Mouse (Mus musculus) olfactory bulb, adult 2 months (tissue): ENCODE measurements around the gene Wdr13. TPM values are rescaled to one million over a fixed set of nuclear protein-coding genes. Genes with fewer than 3 reads are reported as not detected.

Experiments used
- H3K27ac ChIP-seq: fragments of 200-500 bp; 2 replicates; pipeline ENCODE4 v1.5.1; 2012; ENCODE audit warnings: low read depth, low read length; ENCODE audit not compliant: insufficient read depth
- H3K4me1 ChIP-seq: fragments of 200-500 bp; 2 replicates; pipeline ENCODE4 v1.6.1; 2012; ENCODE audit warnings: low read length; ENCODE audit not compliant: control insufficient read depth, insufficient read depth
- H3K4me3 ChIP-seq: fragments of 200-500 bp; 2 replicates; pipeline ENCODE4 v1.5.1; 2012; ENCODE audit warnings: mild to moderate bottlenecking, low read depth, low read length, moderate library complexity; ENCODE audit not compliant: insufficient read depth
- CTCF ChIP-seq: fragments of 200-500 bp; IDR thresholded peaks from 2 replicates; pipeline ENCODE4 v1.5.1; 2012; ENCODE audit warnings: low read depth, mild to moderate bottlenecking, low read length, moderate library complexity; ENCODE audit not compliant: insufficient read depth
- POLR2A ChIP-seq: fragments of 200-500 bp; IDR thresholded peaks from 2 replicates; pipeline ENCODE4 v1.6.1; 2012; ENCODE audit warnings: mild to moderate bottlenecking, low read depth, low read length, moderate library complexity; ENCODE audit not compliant: insufficient read depth
- WGBS: fragments of 180-500 bp; shearing (Covaris S2); methylation state at CpG from one replicate; pipeline ENCODE4 v1.1.7; 2018; 5-methylcytosine and 5-hydroxymethylcytosine counted together
- polyA plus RNA-seq: library from polyadenylated mRNA; stranded (reverse); fragments of >200 nt; gene quantifications from 2 replicates; pipeline ENCODE4 v1.2.4, GENCODE M21; 2012; ENCODE audit warnings: low replicate concordance; ENCODE audit not compliant: missing spikeins, insufficient read depth, insufficient read length

The Wdr13 gene
- polyA plus RNA-seq, 1 experiment: 69.5 TPM

- peak within 1 kb of the TSS; percentile 99 for H3K27ac ChIP-seq
- 14% methylated on average over 65 of the region's 65 CpGs for WGBS
- H3K4me3 ChIP-seq: peak within 1 kb of the TSS; percentile 95
- H3K4me1 ChIP-seq: peaks cover 8% of the 10 kb centered on the region; the same call in 1 of the 2 replicates
- TF ChIP-seq CTCF: no peak
- peak; percentile 88 for TF ChIP-seq POLR2A
Observed at GRCm38 (mm10) chrX:8145153-8145991, 12.7 kb upstream of the Wdr13 start, which contains the start of gene Rbm3. TSS of gene Rbm3 (minus strand) at chrX:8145880.

GRCm38 (mm10) chrX:8143750-8144149, 11.1 kb upstream of the Wdr13 start:
- 66% methylated on average over 7 of the region's 7 CpGs for WGBS
- Histone ChIP-seq H3K27ac (no peak overlapping the region), H3K4me1 (peaks cover 8% of the 10 kb centered on the region; the same call in 1 of the 2 replicates), H3K4me3 (no peak overlapping the region; the same call in 1 of the 2 replicates)
- TF ChIP-seq CTCF (no peak), POLR2A (no peak)

GRCm38 (mm10) chrX:8142948-8143347, 10.3 kb upstream of the Wdr13 start:
- peaks cover 8% of the 10 kb centered on the region; the same call in 1 of the 2 replicates for H3K4me1 ChIP-seq
- 77% methylated on average over 7 of the region's 7 CpGs for WGBS

GRCm38 (mm10) chrX:8141058-8141457, 8.4 kb upstream of the Wdr13 start:
- no peak overlapping the region for H3K4me3 ChIP-seq
- WGBS: 73% methylated on average over 3 of the region's 3 CpGs
- H3K27ac ChIP-seq: no peak overlapping the region
- H3K4me1 ChIP-seq: peaks cover 8% of the 10 kb centered on the region; the same call in 1 of the 2 replicates
- TF ChIP-seq CTCF: no peak
- no peak for TF ChIP-seq POLR2A

More at GRCm38 (mm10) chrX:8142948-8143347, 10.3 kb upstream of the Wdr13 start:
- TF ChIP-seq CTCF (no peak), POLR2A (no peak)
- H3K27ac ChIP-seq: no peak overlapping the region
- no peak overlapping the region for H3K4me3 ChIP-seq

- Histone ChIP-seq H3K4me3 (no peak overlapping the region), H3K4me1 (peaks cover 8% of the 10 kb centered on the region; the same call in 1 of the 2 replicates), H3K27ac (no peak overlapping the region)
- TF ChIP-seq POLR2A: no peak
- TF ChIP-seq CTCF: no peak
- 92% methylated on average over 2 of the region's 2 CpGs for WGBS
Observed at GRCm38 (mm10) chrX:8140446-8140845, 7.8 kb upstream of the Wdr13 start.

- no peak for TF ChIP-seq POLR2A
- TF ChIP-seq CTCF: no peak
- peaks cover 8% of the 10 kb centered on the region; the same call in 1 of the 2 replicates for H3K4me1 ChIP-seq
- no peak overlapping the region for H3K27ac ChIP-seq
- 38% methylated on average over 1 of the region's 1 CpGs for WGBS
- H3K4me3 ChIP-seq: no peak overlapping the region
Observed at GRCm38 (mm10) chrX:8139480-8139879, 6.8 kb upstream of the Wdr13 start.

- no peak overlapping the region for H3K4me3 ChIP-seq
- peaks cover 5% of the 10 kb centered on the region; the same call in 1 of the 2 replicates for H3K4me1 ChIP-seq
- 54% methylated on average over 2 of the region's 2 CpGs for WGBS
- no peak overlapping the region for H3K27ac ChIP-seq
- TF ChIP-seq CTCF (no peak), POLR2A (no peak)
Observed at GRCm38 (mm10) chrX:8135886-8136285, 3.2 kb upstream of the Wdr13 start.

GRCm38 (mm10) chrX:8131393-8131792, 1.3 kb downstream of the Wdr13 start:
- H3K4me1 ChIP-seq: peaks cover 5% of the 10 kb centered on the region; the same call in 1 of the 2 replicates
- H3K27ac ChIP-seq: no peak overlapping the region
- TF ChIP-seq POLR2A: no peak
- TF ChIP-seq CTCF: no peak
- WGBS: 93% methylated on average over 17 of the region's 17 CpGs
- H3K4me3 ChIP-seq: peak overlapping the region; percentile 29

GRCm38 (mm10) chrX:8125235-8125634, 7.5 kb downstream of the Wdr13 start:
- TF ChIP-seq CTCF: no peak
- TF ChIP-seq POLR2A: no peak
- Histone ChIP-seq H3K27ac (no peak overlapping the region), H3K4me3 (no peak overlapping the region), H3K4me1 (no peaks in the 10 kb centered on the region)
- 73% methylated on average over 7 of the region's 7 CpGs for WGBS
